In the genomic region with DNA sequence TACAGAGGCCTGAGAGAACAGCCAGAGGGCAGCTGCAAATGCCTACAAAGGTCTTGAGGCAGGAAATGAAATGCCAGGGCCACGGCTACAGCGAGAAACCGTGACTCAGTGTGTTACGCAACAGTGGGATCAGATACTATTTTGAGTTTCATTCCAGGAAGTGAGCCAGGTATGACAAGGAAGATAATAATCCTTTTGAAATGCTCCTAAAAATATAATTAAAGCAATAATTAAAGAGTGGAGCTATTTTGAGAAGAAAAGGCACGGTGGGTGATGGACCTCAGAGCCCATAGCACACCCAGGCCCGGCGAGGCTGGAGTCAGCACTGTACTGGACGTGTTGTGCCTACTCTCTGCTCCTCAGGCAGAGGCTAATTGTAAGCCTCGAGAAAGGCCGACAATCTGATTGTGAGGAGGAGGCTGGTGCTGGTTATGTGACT, we compare ENCODE assay signal across 9 mouse cellular contexts. TPM values are rescaled to one million over a fixed set of nuclear protein-coding genes. Genes with fewer than 3 reads are reported as not detected.
A peak's percentile ranks its signal among the peaks of the same experiment; 100 is the strongest.
DNase-seq lines count a peak whose midpoint lies in the region; ATAC-seq and TF ChIP-seq lines count a peak whose summit lies in the region.
"Had no signal": no experiment of that assay in that cellular context is flagged by ENCODE, and none has a peak within 500 bp of the region (broad histone marks: within the 10 kb centered on the region; RNA-seq: fewer than 3 reads in every experiment).

No protein-coding gene starts in this region.

- H3K36me3 ChIP-seq in limb, embryonic 13.5 days, result peaks cover 14% of the 10 kb centered on the region; the same call in 1 of the 2 replicates
- H3K36me3 ChIP-seq in limb, embryonic 10.5 days, result peaks cover 12% of the 10 kb centered on the region
- H3K36me3 ChIP-seq in small intestine, adult 2 months (ENCODE audit: control insufficient read depth, insufficient read depth, low read length), result no peaks in the 10 kb centered on the region; the same call in none of the 2 replicates
- H3K36me3 ChIP-seq in liver, embryonic 11.5 days (ENCODE audit: control insufficient read depth, insufficient read depth, low read length), result no peaks in the 10 kb centered on the region

- peaks cover 19% of the 10 kb centered on the region; the same call in 1 of the 2 replicates for H3K4me1 ChIP-seq in limb, embryonic 13.5 days
- H3K4me1 ChIP-seq in limb, embryonic 10.5 days, result peaks cover 35% of the 10 kb centered on the region
- H3K4me1 ChIP-seq in small intestine, adult 2 months (ENCODE audit: control insufficient read depth, insufficient read depth, insufficient read length, low read length), result peaks cover 5% of the 10 kb centered on the region; the same call in 1 of the 2 replicates
- H3K4me1 ChIP-seq in liver, embryonic 11.5 days (replicated peaks; ENCODE audit: control insufficient read depth, insufficient read depth, low read length), result peaks cover 4% of the 10 kb centered on the region; the same call in 1 of the 2 replicates

- H3K27ac ChIP-seq in limb, embryonic 13.5 days, result no peak overlapping the region
- H3K27ac ChIP-seq in limb, embryonic 10.5 days, result no peak overlapping the region
- H3K27ac ChIP-seq in small intestine, adult 2 months (ENCODE audit: insufficient read depth, low read depth, low read length), result peak overlapping the region; percentile 70
- H3K27ac ChIP-seq in liver, embryonic 11.5 days (ENCODE audit: low read depth, low read length), result no peak overlapping the region
- H3K27ac ChIP-seq: liver, embryonic 14.5 days had no signal

- H3K27me3 ChIP-seq in limb, embryonic 13.5 days, result no peaks in the 10 kb centered on the region
- no peaks in the 10 kb centered on the region for H3K27me3 ChIP-seq in limb, embryonic 10.5 days (ENCODE audit: low read depth, poor library complexity, severe bottlenecking)
- H3K27me3 ChIP-seq in small intestine, adult 2 months (ENCODE audit: control insufficient read depth, insufficient read depth, low read length), result no peaks in the 10 kb centered on the region
- no peaks in the 10 kb centered on the region for H3K27me3 ChIP-seq in liver, embryonic 11.5 days (replicated peaks; ENCODE audit: control insufficient read depth, insufficient read depth, low read length)

- H3K9ac ChIP-seq in limb, embryonic 13.5 days, result peak overlapping the region; percentile 1; the same call in 1 of the 2 replicates
- H3K9ac ChIP-seq in liver, embryonic 11.5 days (ENCODE audit: low read depth, low read length), result no peak overlapping the region
- H3K9ac ChIP-seq: liver, embryonic 14.5 days had no signal

- H3K4me2 ChIP-seq in limb, embryonic 13.5 days (replicated peaks), result no peak overlapping the region
- no peak overlapping the region for H3K4me2 ChIP-seq in liver, embryonic 11.5 days

- no peak overlapping the region for H3K4me3 ChIP-seq in limb, embryonic 13.5 days
- H3K4me3 ChIP-seq in limb, embryonic 10.5 days, result no peak overlapping the region
- no peak overlapping the region; the same call in 1 of the 2 replicates for H3K4me3 ChIP-seq in small intestine, adult 2 months (ENCODE audit: low read depth, low read length)
- H3K4me3 ChIP-seq in liver, embryonic 11.5 days (ENCODE audit: low read depth, low read length), result no peak overlapping the region

- ATAC-seq in limb, embryonic 13.5 days (ENCODE audit: low FRiP score, low read depth), result no peak
- no peak for ATAC-seq in liver, embryonic 11.5 days (replicated peaks; ENCODE audit: low FRiP score)
- ATAC-seq in inflammation-experienced regulatory T-cells, adult 6 months, result no peak

- no peak for TF ChIP-seq POLR2A in small intestine, adult 2 months (IDR thresholded peaks at IDR 0.05; ENCODE audit: low read depth, low read length)

- 60% methylated on average over 10 of the region's 10 CpGs for WGBS in limb, embryonic 13.5 days
- 85% methylated on average over 10 of the region's 10 CpGs for WGBS in limb, embryonic 10.5 days
- WGBS in small intestine, adult 2 months, result 12% methylated on average over 10 of the region's 10 CpGs
- WGBS in liver, embryonic 11.5 days, result 46% methylated on average over 10 of the region's 10 CpGs

- H3K9me3 ChIP-seq in limb, embryonic 13.5 days, result no peaks in the 10 kb centered on the region
- H3K9me3 ChIP-seq in limb, embryonic 10.5 days (replicated peaks), result no peaks in the 10 kb centered on the region
- no peaks in the 10 kb centered on the region for H3K9me3 ChIP-seq in liver, embryonic 11.5 days (ENCODE audit: control insufficient read depth, low read length)

- TF ChIP-seq CTCF in small intestine, adult 2 months (IDR thresholded peaks at IDR 0.05; ENCODE audit: extremely low read depth, insufficient read length, insufficient replicate concordance, low read depth, low read length), result no peak

- DNase-seq in limb, embryonic 10.5 days (ENCODE audit: low spot score), result no peak
- peak; percentile 94 for DNase-seq in brain, adult 2 months (ENCODE audit: low read depth, low spot score)
- DNase-seq in heart, adult 9 months (ENCODE audit: low spot score in 2 of 2), result peak; percentile 37 to 68
- peak; percentile 63 to 82 for DNase-seq in kidney, postnatal 36 days
- DNase-seq in liver, embryonic 11.5 days (ENCODE audit: low spot score), result no peak

RNA-seq across cellular contexts. Expression of gene Auh, which starts 37.4 kb away (rescaled TPM):
- polyA plus RNA-seq in limb, embryonic 13.5 days (2015; fragmentation: Nextera tagmentation; extraction: Ambion mirVana), result 39.9 and 42.0 TPM in 2 replicates
- 34.2 and 35.0 TPM in 2 replicates for polyA plus RNA-seq in limb, embryonic 10.5 days (2016; fragmentation: Nextera tagmentation; extraction: Ambion mirVana)
- 5.9 and 14.9 TPM in 2 replicates for polyA plus RNA-seq in small intestine, adult 2 months (2012; rRNA removed)
- 35.4 and 36.4 TPM in 2 replicates for polyA plus RNA-seq in liver, embryonic 11.5 days (2014; fragmentation: Nextera tagmentation; extraction: Ambion mirVana)
- 10 to 100 TPM; 25.0 to 28.2 (median 26.2) TPM for polyA plus RNA-seq in inflammation-experienced regulatory T-cells, adult 6 months (2017; shearing (Covaris generic))

Comparison
In these comparisons a context has a peak if more than half of its experiments do, and no peak if none do; other contexts are left out.
1. DNase-seq: peak in brain, adult 2 months (single experiment), heart, adult 9 months (2 of 2) and kidney, postnatal 36 days (2 of 2); none in limb, embryonic 10.5 days (single experiment) and liver, embryonic 11.5 days (single experiment).